Mouse (Mus musculus): ENCODE results near the gene Wipi1. TPM values are rescaled to one million over a fixed set of nuclear protein-coding genes. Genes with fewer than 3 reads are reported as not detected.
"Not testable (repeated sequence)": the region's sequence is repeated elsewhere in the genome, so short reads cannot be mapped to it uniquely, and the experiment has no call there.

The Wipi1 gene
- 64.6 and 67.4 TPM in 2 replicates for polyA plus RNA-seq (2015; fragmentation: Nextera tagmentation; extraction: Ambion mirVana)

GRCm38 (mm10) chr11:109611303-109612149, at the start of gene Wipi1:
Wipi1 (minus strand) TSS chr11:109611967.
- Histone ChIP-seq H3K9ac (peak within 1 kb of the TSS; percentile 76), H3K27ac (peak within 1 kb of the TSS; percentile 78), H3K36me3 (no peaks in the 10 kb centered on the region), H3K27me3 (no peaks in the 10 kb centered on the region), H3K9me3 (no peaks in the 10 kb centered on the region), H3K4me1 (peaks cover 15% of the 10 kb centered on the region), H3K4me3 (peak within 1 kb of the TSS; percentile 74), H3K4me2 (peak within 1 kb of the TSS; percentile 73)
- ATAC-seq (ENCODE audit: insufficient number of reproducible peaks, low FRiP score, low TSS enrichment, low read depth) = peak; percentile 99
- WGBS = under 1% methylated on average over 58 of the region's 58 CpGs

- not testable (repeated sequence) for H3K4me1 ChIP-seq; H3K4me3 ChIP-seq; H3K4me2 ChIP-seq; H3K9ac ChIP-seq; ATAC-seq (ENCODE audit: insufficient number of reproducible peaks, low FRiP score, low TSS enrichment, low read depth); H3K27ac ChIP-seq; H3K27me3 ChIP-seq; H3K9me3 ChIP-seq
- peaks cover 75% of the 10 kb centered on the region for H3K36me3 ChIP-seq
- WGBS = 92% methylated on average over 8 of the region's 8 CpGs
These were observed 48.8 kb upstream of the Wipi1 start for GRCm38 (mm10) chr11:109660526-109660925.

- H3K4me2 ChIP-seq = no peak overlapping the region
- H3K9ac ChIP-seq = no peak overlapping the region
- no peak for ATAC-seq (ENCODE audit: insufficient number of reproducible peaks, low FRiP score, low TSS enrichment, low read depth)
- H3K9me3 ChIP-seq = no peaks in the 10 kb centered on the region
- H3K27ac ChIP-seq = no peak overlapping the region
- no peak overlapping the region for H3K4me3 ChIP-seq
- H3K4me1 ChIP-seq = peaks cover 21% of the 10 kb centered on the region
- 85% methylated on average over 7 of the region's 7 CpGs for WGBS
- H3K27me3 ChIP-seq = no peaks in the 10 kb centered on the region
- H3K36me3 ChIP-seq = peaks cover 57% of the 10 kb centered on the region
These were observed 44.5 kb upstream of the Wipi1 start for GRCm38 (mm10) chr11:109656232-109656631.

GRCm38 (mm10) chr11:109654581-109654980, 42.8 kb upstream of the Wipi1 start:
- Histone ChIP-seq H3K9me3 (no peaks in the 10 kb centered on the region), H3K27ac (no peak overlapping the region), H3K36me3 (peaks cover 41% of the 10 kb centered on the region), H3K27me3 (no peaks in the 10 kb centered on the region), H3K9ac (no peak overlapping the region), H3K4me3 (no peak overlapping the region), H3K4me2 (no peak overlapping the region), H3K4me1 (peaks cover 25% of the 10 kb centered on the region)
- WGBS = 85% methylated on average over 6 of the region's 6 CpGs
- no peak for ATAC-seq (ENCODE audit: insufficient number of reproducible peaks, low FRiP score, low TSS enrichment, low read depth)

GRCm38 (mm10) chr11:109653201-109653600, 41.4 kb upstream of the Wipi1 start:
- Histone ChIP-seq H3K4me2 (no peak overlapping the region), H3K4me1 (peaks cover 33% of the 10 kb centered on the region), H3K27ac (no peak overlapping the region), H3K36me3 (peaks cover 31% of the 10 kb centered on the region), H3K9ac (no peak overlapping the region), H3K4me3 (0 out of 2 replicates have a peak overlapping the region, but pooled peaks have one; percentile 86), H3K27me3 (no peaks in the 10 kb centered on the region), H3K9me3 (no peaks in the 10 kb centered on the region)
- 70% methylated on average over 8 of the region's 8 CpGs for WGBS
- ATAC-seq (ENCODE audit: insufficient number of reproducible peaks, low FRiP score, low TSS enrichment, low read depth) = no peak

- H3K9me3 ChIP-seq = no peaks in the 10 kb centered on the region
- peak overlapping the region; percentile 71 for H3K4me2 ChIP-seq
- H3K4me1 ChIP-seq = peaks cover 33% of the 10 kb centered on the region
- H3K27me3 ChIP-seq = no peaks in the 10 kb centered on the region
- ATAC-seq (ENCODE audit: insufficient number of reproducible peaks, low FRiP score, low TSS enrichment, low read depth) = no peak
- H3K4me3 ChIP-seq = peak overlapping the region; percentile 86
- H3K27ac ChIP-seq = no peak overlapping the region
- 0 out of 2 replicates have a peak overlapping the region, but pooled peaks have one; percentile 90 for H3K9ac ChIP-seq
- peaks cover 31% of the 10 kb centered on the region for H3K36me3 ChIP-seq
- WGBS = 61% methylated on average over 6 of the region's 6 CpGs
These were observed 40.7 kb upstream of the Wipi1 start for GRCm38 (mm10) chr11:109652505-109652904.

- peak overlapping the region; percentile 96 for H3K27ac ChIP-seq
- ATAC-seq (ENCODE audit: insufficient number of reproducible peaks, low FRiP score, low TSS enrichment, low read depth) = no peak; the same call in 1 of the 2 replicates
- peaks cover 33% of the 10 kb centered on the region for H3K4me1 ChIP-seq
- H3K9me3 ChIP-seq = no peaks in the 10 kb centered on the region
- H3K9ac ChIP-seq = peak overlapping the region; percentile 90
- peaks cover 24% of the 10 kb centered on the region for H3K36me3 ChIP-seq
- H3K27me3 ChIP-seq = no peaks in the 10 kb centered on the region
- peak overlapping the region; percentile 71 for H3K4me2 ChIP-seq
- H3K4me3 ChIP-seq = peak overlapping the region; percentile 86
- WGBS = under 1% methylated on average over 21 of the region's 21 CpGs
These were observed 39.8 kb upstream of the Wipi1 start for GRCm38 (mm10) chr11:109651566-109652024.

- ATAC-seq (ENCODE audit: insufficient number of reproducible peaks, low FRiP score, low TSS enrichment, low read depth) = peak; percentile 89
- peak overlapping the region; percentile 96 for H3K27ac ChIP-seq
- peak overlapping the region; percentile 90 for H3K9ac ChIP-seq
- peak overlapping the region; percentile 86 for H3K4me3 ChIP-seq
- peaks cover 33% of the 10 kb centered on the region for H3K4me1 ChIP-seq
- H3K27me3 ChIP-seq = no peaks in the 10 kb centered on the region
- peaks cover 19% of the 10 kb centered on the region for H3K36me3 ChIP-seq
- H3K4me2 ChIP-seq = peak overlapping the region; percentile 89
- no peaks in the 10 kb centered on the region for H3K9me3 ChIP-seq
- WGBS = under 1% methylated on average over 84 of the region's 90 CpGs
These were observed 39.2 kb upstream of the Wipi1 start for GRCm38 (mm10) chr11:109650788-109651565.

- H3K4me1 ChIP-seq = peaks cover 33% of the 10 kb centered on the region
- no peaks in the 10 kb centered on the region for H3K27me3 ChIP-seq
- peak overlapping the region; percentile 89 for H3K4me2 ChIP-seq
- H3K27ac ChIP-seq = peak overlapping the region; percentile 96; the same call in 1 of the 2 replicates
- ATAC-seq (ENCODE audit: insufficient number of reproducible peaks, low FRiP score, low TSS enrichment, low read depth) = peak; percentile 80
- peak overlapping the region; percentile 90 for H3K9ac ChIP-seq
- H3K4me3 ChIP-seq = peak overlapping the region; percentile 86
- H3K36me3 ChIP-seq = peaks cover 16% of the 10 kb centered on the region
- H3K9me3 ChIP-seq = no peaks in the 10 kb centered on the region
- WGBS = 1% methylated on average over 31 of the region's 31 CpGs
These were observed 38.4 kb upstream of the Wipi1 start for GRCm38 (mm10) chr11:109649975-109650701.

- H3K9me3 ChIP-seq = no peaks in the 10 kb centered on the region
- no peak for ATAC-seq (ENCODE audit: insufficient number of reproducible peaks, low FRiP score, low TSS enrichment, low read depth)
- peak within 1 kb of the TSS; percentile 89 for H3K4me2 ChIP-seq
- peak within 1 kb of the TSS; percentile 90 for H3K9ac ChIP-seq
- 38% methylated on average over 8 of the region's 8 CpGs for WGBS
- H3K4me3 ChIP-seq = peak within 1 kb of the TSS; percentile 86
- peaks cover 33% of the 10 kb centered on the region for H3K4me1 ChIP-seq
- peaks cover 10% of the 10 kb centered on the region; the same call in 1 of the 2 replicates for H3K36me3 ChIP-seq
- H3K27ac ChIP-seq = peak within 1 kb of the TSS; percentile 96; the same call in 1 of the 2 replicates
- H3K27me3 ChIP-seq = no peaks in the 10 kb centered on the region
These were observed 37.4 kb upstream of the Wipi1 start, which contains the start of gene Prkar1a for GRCm38 (mm10) chr11:109649206-109649605. Prkar1a (plus strand) TSS chr11:109649405.

GRCm38 (mm10) chr11:109648510-109648909, 36.7 kb upstream of the Wipi1 start:
- Histone ChIP-seq H3K4me3 (no peak overlapping the region), H3K27me3 (no peaks in the 10 kb centered on the region), H3K9me3 (no peaks in the 10 kb centered on the region), H3K9ac (no peak overlapping the region), H3K4me2 (no peak overlapping the region), H3K4me1 (peaks cover 30% of the 10 kb centered on the region), H3K27ac (peak overlapping the region; percentile 33; the same call in 1 of the 2 replicates), H3K36me3 (peaks cover 3% of the 10 kb centered on the region; the same call in 1 of the 2 replicates)
- 39% methylated on average over 7 of the region's 7 CpGs for WGBS
- no peak for ATAC-seq (ENCODE audit: insufficient number of reproducible peaks, low FRiP score, low TSS enrichment, low read depth)
